Mouse (Mus musculus) left cerebral cortex, adult 6 months (tissue): Measurements from ENCODE around the gene Tmem243. TPM values are rescaled to one million over a fixed set of nuclear protein-coding genes. Genes with fewer than 3 reads are reported as not detected.

Source experiments
- long read RNA-seq, 2 experiments: library from polyadenylated mRNA; unstranded; transcript quantifications; one replicate each; pipeline ENCODE4 v2.0.0; 2019 to 2020
- polyA plus RNA-seq: library from polyadenylated mRNA; unstranded; fragments of <200 nt; fragmentation: Nextera tagmentation; gene quantifications from 2 replicates; pipeline ENCODE4 v1.2.3, GENCODE M21; 2021

Tmem243 gene
- 5.6 and 29.5 TPM in 2 replicates for polyA plus RNA-seq
- long read RNA-seq, experiment 1, full-length matches to known transcripts = 4 of 10 reads
- long read RNA-seq, experiment 1, partial matches to known transcripts = 5 of 10 reads
- long read RNA-seq, experiment 1, other reads (novel, unspliced or antisense) = 1 of 10 reads
- long read RNA-seq, experiment 2, full-length matches to known transcripts = 8 of 18 reads
- long read RNA-seq, experiment 2, partial matches to known transcripts = 8 of 18 reads
- long read RNA-seq, experiment 2, other reads (novel, unspliced or antisense) = 2 of 18 reads

DNA sequence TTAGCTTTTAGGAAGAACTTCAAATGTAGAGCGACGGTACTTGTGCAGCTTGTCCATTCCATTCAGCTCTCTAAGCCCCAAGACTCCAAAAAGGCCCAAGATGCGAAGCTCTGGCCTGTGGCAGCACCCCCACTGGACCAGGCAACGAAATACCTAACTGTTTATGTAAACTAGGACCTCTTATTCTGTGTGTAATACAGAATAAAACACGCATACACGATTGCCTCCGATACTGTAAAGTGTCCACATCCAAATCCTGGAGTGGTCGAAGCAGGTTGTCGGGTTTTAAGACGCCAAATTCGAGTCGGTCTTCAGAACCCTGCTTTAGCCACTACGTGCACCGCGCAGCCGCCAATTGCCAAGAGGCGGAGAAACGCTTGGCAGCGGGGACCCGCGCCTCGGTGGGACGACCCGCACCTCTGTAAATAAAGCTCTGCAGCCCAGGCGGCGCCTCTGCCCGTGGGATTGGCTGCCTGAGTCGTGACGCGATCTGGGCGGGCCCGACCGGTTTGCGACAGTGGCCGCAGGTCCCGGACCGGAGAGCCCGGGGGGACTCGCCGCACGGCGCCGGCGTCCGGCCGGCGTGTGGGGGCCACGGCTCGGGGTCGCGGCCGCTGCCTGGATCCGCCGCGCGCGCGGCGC is at the start of gene Tmem243:
Tmem243 (plus strand) TSS at position 462 of the 642 bp plus-strand sequence.

DNA sequence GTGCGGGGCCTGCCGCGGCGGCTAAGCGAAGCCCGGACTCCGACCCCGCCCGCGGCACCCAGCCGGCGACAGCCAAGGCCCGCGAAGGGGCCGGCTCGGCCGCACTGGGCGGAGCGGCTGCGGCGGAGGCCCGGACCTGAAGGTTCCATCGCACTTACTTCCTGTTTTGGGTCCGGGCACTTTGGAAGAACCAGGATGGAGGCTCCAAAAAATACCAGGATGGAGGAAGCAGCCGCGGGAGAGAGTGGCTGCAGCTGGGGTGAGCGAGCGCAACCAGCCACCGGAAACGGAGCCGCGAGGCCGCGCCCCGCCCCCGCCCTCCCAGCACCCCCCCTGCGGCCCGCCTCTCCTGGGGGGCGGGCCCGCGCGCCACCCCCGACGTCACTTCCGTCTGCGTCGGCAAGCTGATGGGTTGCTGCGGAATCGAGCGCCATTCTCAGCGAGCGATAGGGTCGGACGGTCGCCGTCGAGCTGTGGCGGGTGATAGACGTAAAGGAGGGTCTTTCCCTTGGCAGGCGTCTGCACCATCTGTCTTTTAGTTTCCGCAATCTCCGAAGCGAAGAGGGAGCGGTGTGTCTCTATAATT is 61.1 kb downstream of the Tmem243 start, which contains the start of gene Dmtf1:
Dmtf1 (minus strand) TSS at position 321 of the 586 bp plus-strand sequence.

Other genes starting within 250 kb of the Tmem243 start
- gene Abcb4, start 207.0 kb upstream of the Tmem243 start, polyA plus RNA-seq = 0.85 and 1.6 TPM in 2 replicates
- gene Crot, start 103.3 kb upstream of the Tmem243 start, polyA plus RNA-seq = 17.3 and 20.9 TPM in 2 replicates
- 20.4 and 21.2 TPM in 2 replicates for gene Dmtf1, start 61.1 kb downstream of the Tmem243 start, polyA plus RNA-seq
- 18.4 and 24.8 TPM in 2 replicates for gene 9330182L06Rik, start 165.4 kb downstream of the Tmem243 start, polyA plus RNA-seq